Mouse (Mus musculus) myocyte (in vitro differentiated cells): Measurements from ENCODE around the gene Zic2.

ENCODE experiments used
- CEBPB ChIP-seq: IDR thresholded peaks from 2 replicates; pipeline ENCODE4 v1.6.1; 2011; ENCODE audit warnings: mild to moderate bottlenecking, moderate library complexity; ENCODE audit not compliant: poor library complexity, insufficient read depth, severe bottlenecking
- MYOD1 ChIP-seq, 3 experiments: IDR thresholded peaks; one replicate each; pipeline ENCODE4 v1.6.1; 2011; ENCODE audit warnings: control low read depth in 2 of 3, low read depth in 2 of 3, mild to moderate bottlenecking in 2 of 3, moderate library complexity in 1 of 3; ENCODE audit not compliant: insufficient read length in 2 of 3, control insufficient read depth in 1 of 3
- MYOG ChIP-seq, 3 experiments: IDR thresholded peaks; one replicate each; pipeline ENCODE4 v1.6.1; 2011; ENCODE audit warnings: control low read depth in 2 of 3, low read depth in 2 of 3, mild to moderate bottlenecking in 2 of 3; ENCODE audit not compliant: insufficient read length in 2 of 3, control insufficient read depth in 1 of 3, insufficient read depth in 1 of 3
- POLR2A ChIP-seq: IDR thresholded peaks from one replicate; pipeline ENCODE4 v1.6.1; 2011; ENCODE audit warnings: low read depth, mild to moderate bottlenecking, control low read depth, moderate library complexity; ENCODE audit not compliant: insufficient read length
- POLR2AphosphoS2 ChIP-seq: IDR thresholded peaks from one replicate; pipeline ENCODE4 v1.6.1; 2011; ENCODE audit warnings: low read depth, control low read depth; ENCODE audit not compliant: insufficient read length

GRCm38 (mm10) chr14:122513511-122514036 lies 38.3 kb downstream of the Zic2 start:
- peak; percentile 68; the same call in 1 of the 2 replicates for TF ChIP-seq CEBPB
- TF ChIP-seq POLR2AphosphoS2 = no peak
- TF ChIP-seq MYOG (IDR thresholded peaks at IDR 0.05; ENCODE audit: control insufficient read depth in 1 of 3, insufficient read depth in 1 of 3, insufficient read length in 2 of 3, low read depth in 2 of 3) = peak in 1 of 3 experiments; percentile 82
- TF ChIP-seq POLR2A = no peak
- peak in 2 of 3 experiments; percentile 61 to 82 for TF ChIP-seq MYOD1 (IDR thresholded peaks at IDR 0.05; ENCODE audit: control insufficient read depth in 1 of 3, insufficient read length in 2 of 3, low read depth in 2 of 3)
